Mouse (Mus musculus): ENCODE results near the gene Fam98a. TPM values are rescaled to one million over a fixed set of nuclear protein-coding genes. Genes with fewer than 3 reads are reported as not detected.

Gene Fam98a
- polyA plus RNA-seq, 1 experiment from 2014 or later: 9.9 TPM

DNA sequence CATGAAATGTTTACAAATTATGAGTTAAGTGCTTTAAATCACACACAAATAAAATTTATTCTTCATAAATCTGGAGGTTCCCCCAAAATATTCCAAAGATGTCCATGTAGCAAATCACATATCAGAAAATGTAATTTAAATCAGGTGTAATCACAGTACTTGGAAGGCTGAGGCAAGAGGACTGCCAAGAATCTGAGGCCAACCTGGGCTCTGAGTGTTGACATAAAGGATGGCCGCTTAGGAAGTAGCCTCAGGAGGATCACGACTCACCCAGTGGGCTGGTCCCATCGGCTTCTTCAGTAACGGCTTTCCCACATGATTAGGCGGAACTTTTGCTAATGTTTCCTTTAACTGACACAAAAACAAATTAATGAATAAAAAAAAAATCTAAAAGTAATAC is 11.9 kb downstream of the Fam98a start:
- H3K4me3 ChIP-seq (replicated peaks; ENCODE audit: low read length): no peak overlapping the region
- no peaks in the 10 kb centered on the region for H3K4me1 ChIP-seq (replicated peaks; ENCODE audit: control insufficient read depth, insufficient read depth, low read length)
- ATAC-seq (ENCODE audit: low FRiP score): no peak
- no peaks in the 10 kb centered on the region for H3K27me3 ChIP-seq (ENCODE audit: control insufficient read depth, insufficient read depth, low read length)
- H3K27ac ChIP-seq: no peak overlapping the region
- no peak for DNase-seq (ENCODE audit: low spot score)
- H3K9ac ChIP-seq: no peak overlapping the region
- no peaks in the 10 kb centered on the region for H3K9me3 ChIP-seq (ENCODE audit: control insufficient read depth, low read length)
- H3K4me2 ChIP-seq (replicated peaks): no peak overlapping the region
- peaks cover 43% of the 10 kb centered on the region for H3K36me3 ChIP-seq (replicated peaks; ENCODE audit: control insufficient read depth, insufficient read depth)
- 91% methylated on average over 5 of the region's 5 CpGs for WGBS

DNA sequence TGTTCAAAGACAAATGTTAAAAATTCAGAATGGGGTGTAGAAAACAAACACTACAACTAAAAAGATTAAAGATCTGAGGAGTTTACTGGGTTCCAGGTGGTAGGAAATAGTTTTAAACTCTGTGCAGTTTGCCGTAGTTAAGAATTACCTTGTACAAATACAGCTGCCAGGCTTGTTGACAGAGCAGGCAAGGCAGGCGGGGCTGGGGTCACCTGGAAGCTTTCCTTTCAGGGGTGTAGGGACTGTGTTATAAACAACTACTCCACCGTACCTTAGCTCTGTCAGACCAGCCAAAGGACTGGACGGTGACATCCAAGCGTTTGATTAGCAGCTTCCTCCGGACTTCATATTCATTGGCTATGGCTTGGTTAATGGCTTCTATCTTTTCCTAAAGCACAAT is 12.6 kb downstream of the Fam98a start:
- Histone ChIP-seq H3K4me3 (replicated peaks; ENCODE audit: low read length) (no peak overlapping the region), H3K4me1 (replicated peaks; ENCODE audit: control insufficient read depth, insufficient read depth, low read length) (no peaks in the 10 kb centered on the region), H3K9me3 (ENCODE audit: control insufficient read depth, low read length) (no peaks in the 10 kb centered on the region), H3K4me2 (replicated peaks) (no peak overlapping the region), H3K9ac (no peak overlapping the region), H3K27me3 (ENCODE audit: control insufficient read depth, insufficient read depth, low read length) (no peaks in the 10 kb centered on the region), H3K36me3 (replicated peaks; ENCODE audit: control insufficient read depth, insufficient read depth) (peaks cover 36% of the 10 kb centered on the region), H3K27ac (no peak overlapping the region)
- 96% methylated on average over 6 of the region's 6 CpGs for WGBS
- ATAC-seq (ENCODE audit: low FRiP score) (no peak), DNase-seq (ENCODE audit: low spot score) (no peak)

DNA sequence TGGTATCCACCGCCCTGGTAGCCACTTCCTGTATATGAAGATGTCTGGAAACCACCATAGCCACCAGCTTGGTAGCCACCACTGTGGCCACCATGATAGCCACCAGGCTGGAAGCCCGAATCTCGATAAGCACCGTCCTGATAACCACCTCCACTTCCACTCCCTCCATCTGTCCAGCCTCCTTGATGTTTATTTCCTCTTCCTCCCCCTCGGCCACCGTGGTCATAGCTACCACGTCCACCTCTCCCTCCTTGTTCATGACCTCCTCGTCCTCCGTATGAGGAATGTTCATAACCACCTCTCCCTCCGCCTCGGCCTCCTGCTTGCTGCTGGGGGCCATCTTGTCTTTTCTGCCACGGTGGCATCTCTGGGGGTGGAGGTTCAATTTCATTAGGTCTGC is 13.3 kb downstream of the Fam98a start:
- Histone ChIP-seq H3K9ac (no peak overlapping the region), H3K27ac (no peak overlapping the region), H3K27me3 (ENCODE audit: control insufficient read depth, insufficient read depth, low read length) (no peaks in the 10 kb centered on the region), H3K4me1 (replicated peaks; ENCODE audit: control insufficient read depth, insufficient read depth, low read length) (no peaks in the 10 kb centered on the region), H3K4me3 (replicated peaks; ENCODE audit: low read length) (no peak overlapping the region), H3K9me3 (ENCODE audit: control insufficient read depth, low read length) (no peaks in the 10 kb centered on the region), H3K4me2 (replicated peaks) (no peak overlapping the region), H3K36me3 (replicated peaks; ENCODE audit: control insufficient read depth, insufficient read depth) (peaks cover 36% of the 10 kb centered on the region)
- DNase-seq (ENCODE audit: low spot score): no peak
- no peak for ATAC-seq (ENCODE audit: low FRiP score)
- WGBS: 96% methylated on average over 12 of the region's 12 CpGs

DNA sequence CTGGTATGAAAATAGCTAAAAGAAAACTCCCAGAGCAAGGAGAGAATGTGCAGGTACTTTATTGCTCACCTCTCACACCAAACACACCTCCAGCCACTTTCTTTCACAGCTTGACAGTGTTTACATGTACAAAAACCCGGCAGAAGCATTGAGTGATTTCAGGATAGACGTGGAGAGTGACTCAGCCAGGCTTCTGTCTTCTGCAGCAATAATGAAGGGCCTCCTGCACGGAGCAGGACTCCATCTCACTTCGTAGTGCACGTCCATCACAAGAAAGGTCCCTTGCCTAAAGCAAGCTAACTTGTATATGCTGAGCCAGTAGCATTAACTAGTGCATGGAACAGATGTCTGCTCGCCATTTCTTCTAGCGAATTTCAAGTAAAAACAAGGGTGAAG is 14.7 kb downstream of the Fam98a start:
- Histone ChIP-seq H3K27me3 (ENCODE audit: control insufficient read depth, insufficient read depth, low read length) (no peaks in the 10 kb centered on the region), H3K27ac (no peak overlapping the region), H3K9ac (no peak overlapping the region), H3K4me2 (replicated peaks) (no peak overlapping the region), H3K9me3 (ENCODE audit: control insufficient read depth, low read length) (no peaks in the 10 kb centered on the region), H3K36me3 (replicated peaks; ENCODE audit: control insufficient read depth, insufficient read depth) (peaks cover 34% of the 10 kb centered on the region), H3K4me1 (replicated peaks; ENCODE audit: control insufficient read depth, insufficient read depth, low read length) (no peaks in the 10 kb centered on the region), H3K4me3 (replicated peaks; ENCODE audit: low read length) (no peak overlapping the region)
- DNase-seq (ENCODE audit: low spot score) (no peak), ATAC-seq (ENCODE audit: low FRiP score) (no peak)
- WGBS: 94% methylated on average over 7 of the region's 7 CpGs

DNA sequence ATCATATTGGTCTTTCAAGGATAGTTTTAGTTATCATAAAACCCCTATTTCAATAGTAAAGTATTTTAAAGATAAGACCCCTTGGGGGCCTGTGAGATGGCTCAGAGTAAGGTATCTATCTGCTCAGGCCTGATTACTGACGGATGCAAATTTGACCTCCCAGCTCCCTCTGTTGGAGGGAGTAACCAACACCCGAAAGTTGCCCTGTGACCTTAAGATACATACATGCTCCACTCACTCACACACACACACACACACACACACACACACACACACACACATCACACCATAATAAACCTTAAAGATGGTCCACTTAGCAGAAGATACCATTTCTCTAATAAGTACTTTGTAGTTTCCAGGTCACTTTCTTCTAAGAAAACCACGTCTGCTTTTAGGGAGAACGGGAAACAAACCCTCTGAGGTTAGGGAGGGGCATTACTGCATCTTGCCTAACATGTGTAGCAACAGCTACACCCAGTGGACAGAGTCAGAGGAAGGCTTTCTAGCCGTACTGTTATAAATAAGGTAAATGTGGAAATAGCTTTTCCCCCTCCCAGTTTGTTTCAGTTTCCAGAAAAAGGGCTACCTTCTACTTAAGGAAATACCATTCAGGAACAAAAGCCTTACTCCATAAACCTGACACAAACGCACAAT is 15.2 kb downstream of the Fam98a start:
- Histone ChIP-seq H3K4me3 (replicated peaks; ENCODE audit: low read length) (no peak overlapping the region), H3K9ac (no peak overlapping the region), H3K36me3 (replicated peaks; ENCODE audit: control insufficient read depth, insufficient read depth) (peaks cover 29% of the 10 kb centered on the region), H3K9me3 (ENCODE audit: control insufficient read depth, low read length) (no peaks in the 10 kb centered on the region), H3K4me1 (replicated peaks; ENCODE audit: control insufficient read depth, insufficient read depth, low read length) (no peaks in the 10 kb centered on the region), H3K27me3 (ENCODE audit: control insufficient read depth, insufficient read depth, low read length) (no peaks in the 10 kb centered on the region), H3K27ac (no peak overlapping the region), H3K4me2 (replicated peaks) (no peak overlapping the region)
- peak; percentile 80 for DNase-seq (ENCODE audit: low spot score)
- ATAC-seq (ENCODE audit: low FRiP score): peak; percentile 51; the same call in 1 of the 2 replicates
- 47% methylated on average over 6 of the region's 6 CpGs for WGBS

DNA sequence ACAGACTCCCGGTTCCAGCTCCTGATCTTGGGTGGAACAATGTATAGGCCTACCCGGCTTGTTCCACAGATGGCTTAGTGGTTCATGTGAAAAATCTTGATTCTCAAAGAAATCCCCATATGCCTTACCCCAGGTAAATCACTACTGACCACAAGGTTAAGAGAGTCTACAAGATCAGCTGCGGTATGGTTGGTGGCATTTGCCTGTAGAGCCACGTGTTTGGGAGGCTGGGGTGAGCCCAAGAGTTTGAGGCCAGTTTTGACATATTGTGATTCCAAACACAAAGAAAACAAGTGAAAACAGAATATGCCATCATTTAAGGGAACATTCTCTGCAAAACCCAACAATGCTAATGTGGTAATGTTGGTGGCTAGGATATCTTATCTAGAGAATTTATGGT is 16.1 kb downstream of the Fam98a start:
- H3K4me1 ChIP-seq (replicated peaks; ENCODE audit: control insufficient read depth, insufficient read depth, low read length): no peaks in the 10 kb centered on the region
- H3K4me3 ChIP-seq (replicated peaks; ENCODE audit: low read length): no peak overlapping the region
- H3K4me2 ChIP-seq (replicated peaks): no peak overlapping the region
- no peaks in the 10 kb centered on the region for H3K9me3 ChIP-seq (ENCODE audit: control insufficient read depth, low read length)
- H3K36me3 ChIP-seq (replicated peaks; ENCODE audit: control insufficient read depth, insufficient read depth): peaks cover 24% of the 10 kb centered on the region
- whole genome bisulfite sequencing: 97% methylated on average over 4 of the region's 4 CpGs
- no peak for ATAC-seq (ENCODE audit: low FRiP score)
- no peaks in the 10 kb centered on the region for H3K27me3 ChIP-seq (ENCODE audit: control insufficient read depth, insufficient read depth, low read length)
- no peak overlapping the region for H3K27ac ChIP-seq
- H3K9ac ChIP-seq: no peak overlapping the region
- no peak for DNase-seq (ENCODE audit: low spot score)

- Histone ChIP-seq H3K27me3 (ENCODE audit: control insufficient read depth, insufficient read depth, low read length) (no peaks in the 10 kb centered on the region), H3K4me1 (replicated peaks; ENCODE audit: control insufficient read depth, insufficient read depth, low read length) (no peaks in the 10 kb centered on the region), H3K4me2 (replicated peaks) (no peak overlapping the region), H3K27ac (no peak overlapping the region), H3K9ac (no peak overlapping the region), H3K4me3 (replicated peaks; ENCODE audit: low read length) (no peak overlapping the region), H3K36me3 (replicated peaks; ENCODE audit: control insufficient read depth, insufficient read depth) (peaks cover 17% of the 10 kb centered on the region), H3K9me3 (ENCODE audit: control insufficient read depth, low read length) (no peaks in the 10 kb centered on the region)
- 69% methylated on average over 12 of the region's 12 CpGs for WGBS
- ATAC-seq (ENCODE audit: low FRiP score) (peak; percentile 37; the same call in 1 of the 2 replicates), DNase-seq (ENCODE audit: low spot score) (no peak)
Measured at GRCm38 (mm10) chr17:75534314-75535020, 17.3 kb downstream of the Fam98a start.

- Histone ChIP-seq H3K4me1 (replicated peaks; ENCODE audit: control insufficient read depth, insufficient read depth, low read length) (no peaks in the 10 kb centered on the region), H3K9ac (no peak overlapping the region), H3K9me3 (ENCODE audit: control insufficient read depth, low read length) (no peaks in the 10 kb centered on the region), H3K27ac (no peak overlapping the region), H3K4me2 (replicated peaks) (no peak overlapping the region), H3K36me3 (replicated peaks; ENCODE audit: control insufficient read depth, insufficient read depth) (peaks cover 4% of the 10 kb centered on the region; the same call in 1 of the 2 replicates), H3K27me3 (ENCODE audit: control insufficient read depth, insufficient read depth, low read length) (no peaks in the 10 kb centered on the region), H3K4me3 (replicated peaks; ENCODE audit: low read length) (no peak overlapping the region)
- ATAC-seq (ENCODE audit: low FRiP score): no peak
- WGBS: 78% methylated on average over 6 of the region's 6 CpGs
- DNase-seq (ENCODE audit: low spot score): no peak
Measured at GRCm38 (mm10) chr17:75532469-75532986, 19.2 kb downstream of the Fam98a start.

DNA sequence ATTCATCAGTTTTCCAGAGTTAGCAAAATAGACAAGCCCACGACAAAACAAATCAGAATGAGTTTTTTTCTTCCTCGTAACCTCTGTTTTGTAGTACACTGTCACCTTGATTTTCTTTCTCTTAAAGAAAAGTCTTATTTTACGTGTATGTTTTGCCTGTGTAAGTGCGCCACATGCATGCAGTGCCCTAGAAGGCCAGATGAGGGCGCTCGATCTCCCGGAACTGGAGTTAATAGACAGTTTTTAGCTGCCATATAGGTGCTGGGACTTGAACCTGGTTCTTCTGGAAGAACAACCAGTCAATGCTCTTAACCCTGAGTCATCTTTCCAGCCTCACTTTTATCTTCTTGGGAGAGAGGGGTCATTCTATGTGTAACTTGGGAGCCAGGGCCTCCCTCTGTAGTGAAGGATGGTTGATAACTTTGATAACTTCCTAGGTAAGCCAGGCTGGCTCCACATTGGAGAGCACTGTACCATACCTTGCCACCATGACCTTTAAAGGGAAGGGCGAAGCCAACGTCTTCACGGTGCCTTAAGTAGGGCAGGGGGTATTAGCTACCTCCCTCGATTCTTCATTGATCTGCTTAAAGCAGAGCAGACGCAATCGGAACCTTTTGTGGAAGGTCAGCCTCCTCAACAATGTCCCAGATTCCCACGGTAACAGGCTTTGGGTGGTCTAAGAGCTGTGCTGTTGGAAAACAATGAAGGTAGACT is 22.4 kb downstream of the Fam98a start:
- ATAC-seq (ENCODE audit: low FRiP score) (no peak), DNase-seq (ENCODE audit: low spot score) (no peak)
- H3K36me3 ChIP-seq (replicated peaks; ENCODE audit: control insufficient read depth, insufficient read depth): 0 out of 2 replicates have a peak, but pooled peaks cover 4% of the 10 kb centered on the region
- 83% methylated on average over 14 of the region's 14 CpGs for WGBS
- H3K9me3 ChIP-seq (ENCODE audit: control insufficient read depth, low read length): no peaks in the 10 kb centered on the region
- no peak overlapping the region for H3K27ac ChIP-seq
- H3K4me3 ChIP-seq (replicated peaks; ENCODE audit: low read length): no peak overlapping the region
- no peak overlapping the region for H3K4me2 ChIP-seq (replicated peaks)
- no peaks in the 10 kb centered on the region for H3K27me3 ChIP-seq (ENCODE audit: control insufficient read depth, insufficient read depth, low read length)
- no peaks in the 10 kb centered on the region for H3K4me1 ChIP-seq (replicated peaks; ENCODE audit: control insufficient read depth, insufficient read depth, low read length)
- H3K9ac ChIP-seq: no peak overlapping the region
